Mouse (Mus musculus) ovary, postnatal 36 days (tissue): ENCODE measurements at regions not wholly inside any gene's neighbourhood (a gene's known extent, or its start where the extent isn't known, plus 50 kb on each side); places are given as distances from the start of the nearest gene placed in this dataset.

Source experiments
- DNase-seq: peaks from one replicate; pipeline ENCODE4 v3.0.0; 2022; ENCODE audit warnings: low spot score, mixed read lengths

- no peak for DNase-seq
These were observed 634.7 kb upstream of the Adgrl2 start for GRCm38 (mm10) chr3:149625066-149625465.

- DNase-seq = no peak
These were observed 633.6 kb upstream of the Adgrl2 start for GRCm38 (mm10) chr3:149623851-149624532.

- no peak for DNase-seq
These were observed 613.5 kb upstream of the Adgrl2 start for GRCm38 (mm10) chr3:149603865-149604264.

DNA sequence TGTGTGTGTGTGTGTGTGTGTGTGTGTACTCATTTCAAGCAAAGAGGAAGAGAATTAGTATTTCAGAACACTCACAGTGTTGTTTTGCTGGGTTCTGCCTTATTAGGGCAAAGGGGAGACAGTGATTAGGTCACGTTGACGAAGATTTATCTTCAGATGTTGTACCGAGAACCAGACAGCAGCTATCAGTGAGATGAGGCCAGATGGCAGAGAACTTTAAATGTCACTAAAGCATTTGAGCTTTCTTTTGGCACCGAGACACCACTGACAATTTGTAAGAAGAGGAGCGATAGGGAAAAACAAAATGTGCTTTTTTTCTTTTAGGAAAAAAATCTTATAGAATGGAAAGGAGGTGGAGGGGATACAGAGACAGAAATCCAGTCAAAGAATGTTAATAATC is 610.9 kb upstream of the Adgrl2 start:
- no peak for DNase-seq

GRCm38 (mm10) chr3:149594470-149594869 is 604.1 kb upstream of the Adgrl2 start:
- no peak for DNase-seq

DNA sequence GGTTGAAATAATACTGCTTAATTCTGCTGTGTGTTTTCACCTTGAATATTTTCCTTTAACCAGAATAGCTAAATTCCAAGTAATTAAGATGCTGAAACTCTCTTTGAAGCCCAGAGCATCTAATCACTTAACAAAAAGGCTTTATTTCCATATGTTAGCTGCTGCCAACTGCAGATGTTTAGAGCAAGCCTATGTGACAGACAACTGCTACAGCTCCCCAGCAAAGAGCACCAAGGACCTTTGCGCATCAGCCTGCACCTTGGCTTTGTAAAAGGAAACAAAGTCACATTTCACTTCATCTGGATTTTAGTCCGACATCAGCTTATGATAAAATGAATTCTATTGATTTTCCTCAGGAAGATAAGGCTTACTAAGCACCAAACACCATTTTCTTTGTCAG is 595.4 kb upstream of the Adgrl2 start:
- DNase-seq = no peak

DNA sequence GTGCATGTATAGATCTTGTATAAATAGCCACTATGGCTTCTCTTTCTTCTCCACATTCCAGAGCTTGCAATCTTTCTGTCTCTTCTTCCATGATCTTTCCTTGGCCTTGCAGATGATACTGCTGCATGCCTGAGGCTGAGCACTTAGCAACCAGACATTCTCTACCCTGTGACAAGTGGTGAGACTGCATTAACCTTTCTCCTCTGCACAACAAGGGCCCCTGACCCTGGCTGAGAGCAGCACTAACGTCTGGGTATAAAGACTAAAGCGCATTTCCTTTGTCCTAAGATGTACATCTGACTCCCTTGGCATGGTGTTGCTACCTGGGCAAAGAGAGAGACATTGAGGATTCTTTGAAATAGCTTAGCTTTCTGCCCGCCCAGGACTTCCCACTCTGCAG is 590.8 kb upstream of the Adgrl2 start:
- no peak for DNase-seq

DNA sequence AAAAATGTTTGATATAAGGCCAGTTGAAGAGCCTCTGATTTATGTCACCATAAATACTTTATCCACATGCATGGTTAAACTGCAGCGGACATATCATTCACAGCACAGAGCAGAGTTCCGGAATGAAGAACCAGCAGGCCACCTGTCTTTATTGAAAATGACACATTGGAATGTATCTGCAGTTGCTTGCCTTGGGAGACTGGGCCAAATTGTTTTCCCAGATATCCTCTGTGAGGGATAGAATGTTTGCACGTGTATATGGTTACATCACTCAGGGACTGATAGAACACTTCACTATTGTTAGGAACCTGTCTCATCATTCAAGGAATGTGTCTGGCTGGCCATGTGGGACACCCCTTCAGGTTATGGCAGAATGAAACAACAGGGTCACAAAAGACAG is 585.3 kb upstream of the Adgrl2 start:
- DNase-seq = no peak

- DNase-seq = no peak
These were observed 576.5 kb upstream of the Adgrl2 start for GRCm38 (mm10) chr3:149566853-149567252.

GRCm38 (mm10) chr3:149550231-149550951 is 560.0 kb upstream of the Adgrl2 start:
- DNase-seq = no peak

- DNase-seq = no peak
These were observed 556.7 kb upstream of the Adgrl2 start for GRCm38 (mm10) chr3:149547045-149547444.

- no peak for DNase-seq
These were observed 555.9 kb upstream of the Adgrl2 start for GRCm38 (mm10) chr3:149546256-149546655.

GRCm38 (mm10) chr3:149534183-149534582 is 543.8 kb upstream of the Adgrl2 start:
- DNase-seq = no peak

DNA sequence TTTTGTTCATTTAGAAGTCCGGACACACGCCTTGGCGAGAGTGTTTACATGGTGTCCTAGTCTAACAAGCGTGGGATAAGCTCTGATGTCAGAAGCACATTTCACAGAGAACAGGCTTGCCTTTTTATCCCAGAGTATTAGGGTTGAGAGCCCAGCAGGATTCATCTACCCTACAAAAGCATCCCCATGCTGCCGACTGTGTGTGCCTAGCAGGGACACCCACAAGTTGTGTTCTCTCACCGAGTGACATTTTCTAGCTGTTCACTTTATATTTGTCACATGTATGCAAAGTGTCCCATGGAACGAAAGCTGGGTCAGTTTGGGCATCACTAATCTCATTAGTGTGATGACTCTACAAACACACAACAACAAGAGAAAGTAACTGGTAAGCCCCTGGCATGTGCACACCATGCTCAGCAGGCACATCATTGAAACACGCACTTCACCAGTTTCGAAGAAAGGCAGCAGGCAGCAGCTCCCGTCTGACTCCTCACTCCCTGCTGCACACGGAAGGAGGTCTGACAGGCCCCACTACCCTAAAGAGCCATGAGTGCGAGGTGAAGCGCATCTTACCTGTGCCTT is 539.8 kb upstream of the Adgrl2 start:
- DNase-seq = no peak

- no peak for DNase-seq
These were observed 536.2 kb upstream of the Adgrl2 start for GRCm38 (mm10) chr3:149526509-149526908.

DNA sequence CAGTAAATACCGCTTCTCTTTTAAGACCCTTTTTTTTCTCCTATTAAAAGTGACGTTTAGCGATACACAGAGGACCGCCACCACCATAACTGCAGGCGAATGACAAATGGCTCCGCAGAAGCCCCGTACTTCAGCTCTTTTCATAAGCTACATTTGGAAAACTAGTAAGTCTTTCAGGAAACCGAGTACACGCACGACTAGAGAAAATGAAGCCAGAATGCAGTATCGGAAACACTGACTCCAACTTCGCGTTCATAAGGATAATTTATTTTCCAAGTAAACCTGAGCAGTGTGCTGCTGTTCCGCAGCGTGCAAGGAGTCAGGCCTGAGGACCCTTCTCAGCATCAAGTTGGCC is 529.2 kb upstream of the Adgrl2 start:
- DNase-seq = no peak

GRCm38 (mm10) chr3:149518928-149519574 is 528.7 kb upstream of the Adgrl2 start:
- no peak for DNase-seq

DNA sequence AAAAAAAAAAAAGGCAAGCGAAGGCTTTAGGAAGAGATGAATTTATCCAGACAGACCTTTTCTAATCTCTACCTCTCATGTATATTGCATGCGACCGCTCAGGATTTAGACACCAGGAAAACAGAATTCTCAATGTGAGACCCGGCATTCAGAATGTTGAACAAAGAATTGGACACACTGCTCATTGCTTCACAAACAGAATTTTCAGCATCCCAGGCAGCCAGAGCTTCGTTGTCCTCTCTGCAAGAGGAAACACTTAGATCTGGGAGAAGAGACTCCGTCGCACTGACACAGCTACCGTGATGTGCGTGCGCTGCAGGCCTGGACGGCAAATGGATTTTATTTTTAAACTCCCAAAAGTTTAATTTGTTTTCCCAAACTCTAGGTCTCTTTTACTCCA is 527.2 kb upstream of the Adgrl2 start:
- no peak for DNase-seq

- DNase-seq = no peak
These were observed 518.8 kb upstream of the Adgrl2 start for GRCm38 (mm10) chr3:149509178-149509577.

GRCm38 (mm10) chr3:149508671-149509070 is 518.3 kb upstream of the Adgrl2 start:
- no peak for DNase-seq

GRCm38 (mm10) chr3:149505692-149506091 is 515.3 kb upstream of the Adgrl2 start:
- no peak for DNase-seq

GRCm38 (mm10) chr3:149503992-149504391 is 513.6 kb upstream of the Adgrl2 start:
- no peak for DNase-seq

DNA sequence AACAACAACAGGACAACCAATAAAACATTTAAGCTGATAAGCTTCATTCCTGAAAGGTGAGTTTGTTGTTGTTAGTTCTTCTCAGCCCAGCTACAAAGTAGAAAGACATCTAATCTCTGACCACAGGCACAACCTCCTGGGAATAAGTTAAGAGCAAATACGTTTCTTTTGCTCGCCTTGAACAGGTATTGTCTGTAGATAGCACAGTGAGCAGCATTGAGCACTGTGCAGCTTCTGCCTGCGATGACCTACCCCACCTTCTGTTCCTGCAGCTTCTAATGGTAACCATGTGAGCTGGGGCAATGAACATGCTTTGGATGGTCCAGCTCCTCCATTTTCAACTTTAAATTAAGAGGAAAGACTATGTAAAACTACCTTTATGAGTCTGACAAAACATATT is 509.8 kb upstream of the Adgrl2 start:
- DNase-seq = no peak
